Mouse (Mus musculus) kidney, adult 2 months (tissue): ENCODE data around the gene Thy1. TPM values are rescaled to one million over a fixed set of nuclear protein-coding genes. Genes with fewer than 3 reads are reported as not detected.
A peak's percentile ranks its signal among the peaks of the same experiment; 100 is the strongest.

ENCODE experiments used
- DNase-seq: peaks from one replicate; pipeline ENCODE4 v3.0.0; 2021
- H3K27ac ChIP-seq: fragments of 200-500 bp; 2 replicates; pipeline ENCODE4 v1.5.1; 2012; ENCODE audit warnings: low read depth, low read length, control low read depth, inconsistent platforms; ENCODE audit not compliant: insufficient read depth
- H3K27me3 ChIP-seq: fragments of 200-500 bp; replicated peaks from 2 replicates; pipeline ENCODE4 v1.6.1; 2012; ENCODE audit warnings: mild to moderate bottlenecking, moderate library complexity, low read length, inconsistent platforms; ENCODE audit not compliant: control insufficient read depth, insufficient read depth
- H3K36me3 ChIP-seq: fragments of 200-500 bp; 2 replicates; pipeline ENCODE4 v1.6.1; 2012; ENCODE audit warnings: mild to moderate bottlenecking, moderate library complexity, low read length, inconsistent platforms; ENCODE audit not compliant: control insufficient read depth, insufficient read depth
- H3K4me1 ChIP-seq: fragments of 200-500 bp; 2 replicates; pipeline ENCODE4 v1.6.1; 2011; ENCODE audit warnings: low read length; ENCODE audit not compliant: control insufficient read depth, insufficient read depth
- H3K4me3 ChIP-seq: fragments of 200-500 bp; 2 replicates; pipeline ENCODE4 v1.5.1; 2011; ENCODE audit warnings: mild to moderate bottlenecking, low read depth, low read length, control low read depth; ENCODE audit not compliant: insufficient read depth
- CTCF ChIP-seq: fragments of 200-500 bp; conservative IDR thresholded peaks from 2 replicates; pipeline ENCODE4 v1.5.1; 2011; ENCODE audit warnings: low read depth, mild to moderate bottlenecking, control low read depth, low read length, moderate library complexity, mixed read lengths; ENCODE audit not compliant: insufficient read depth, insufficient read length
- POLR2A ChIP-seq: fragments of 200-500 bp; IDR thresholded peaks from one replicate; pipeline ENCODE4 v1.6.1; 2011; ENCODE audit warnings: low read depth, low read length, control low read depth
- WGBS: fragments of 180-500 bp; shearing (Covaris S2); methylation state at CpG from one replicate; pipeline ENCODE4 v1.1.7; 2018; 5-methylcytosine and 5-hydroxymethylcytosine counted together
- polyA plus RNA-seq: library from polyadenylated mRNA; depleted of rRNA; stranded (reverse); fragments of >200 nt; gene quantifications from 2 replicates; pipeline ENCODE4 v1.2.3, GENCODE M21; 2012

Thy1 gene
- polyA plus RNA-seq, 1 experiment = 20.6 TPM

GRCm38 (mm10) chr9:44074395-44075275 is 31.5 kb downstream of the Thy1 start:
- H3K36me3 ChIP-seq = no peaks in the 10 kb centered on the region
- WGBS = 66% methylated on average over 9 of the region's 9 CpGs
- peak; percentile 65 for DNase-seq
- H3K4me1 ChIP-seq = peaks cover 33% of the 10 kb centered on the region
- no peak overlapping the region for H3K27ac ChIP-seq
- TF ChIP-seq CTCF (peak; percentile 53), POLR2A (no peak)
- no peaks in the 10 kb centered on the region for H3K27me3 ChIP-seq
- H3K4me3 ChIP-seq = no peak overlapping the region

GRCm38 (mm10) chr9:44075276-44075995 is 32.3 kb downstream of the Thy1 start:
- Histone ChIP-seq H3K4me1 (peaks cover 40% of the 10 kb centered on the region), H3K36me3 (no peaks in the 10 kb centered on the region), H3K27me3 (no peaks in the 10 kb centered on the region), H3K27ac (peak overlapping the region; percentile 60), H3K4me3 (peak overlapping the region; percentile 30; the same call in 1 of the 2 replicates)
- DNase-seq = peak; percentile 56
- 50% methylated on average over 24 of the region's 24 CpGs for whole genome bisulfite sequencing
- no peak for TF ChIP-seq CTCF
- no peak for TF ChIP-seq POLR2A

GRCm38 (mm10) chr9:44075996-44076763 is 33.0 kb downstream of the Thy1 start:
- H3K27me3 ChIP-seq = no peaks in the 10 kb centered on the region
- peak overlapping the region; percentile 30 for H3K4me3 ChIP-seq
- peak overlapping the region; percentile 60 for H3K27ac ChIP-seq
- peaks cover 47% of the 10 kb centered on the region for H3K4me1 ChIP-seq
- H3K36me3 ChIP-seq = no peaks in the 10 kb centered on the region
- peak; percentile 66 for DNase-seq
- no peak for TF ChIP-seq CTCF
- TF ChIP-seq POLR2A = no peak
- 46% methylated on average over 16 of the region's 16 CpGs for WGBS

- peaks cover 48% of the 10 kb centered on the region for H3K4me1 ChIP-seq
- no peak overlapping the region; the same call in none of the 2 replicates for H3K27ac ChIP-seq
- WGBS = 6% methylated on average over 5 of the region's 5 CpGs
Measured at GRCm38 (mm10) chr9:44076764-44077120, 33.6 kb downstream of the Thy1 start.

GRCm38 (mm10) chr9:44077266-44077910 is 34.2 kb downstream of the Thy1 start:
- TF ChIP-seq POLR2A (no peak), CTCF (no peak)
- no peak for DNase-seq
- Histone ChIP-seq H3K27me3 (no peaks in the 10 kb centered on the region), H3K36me3 (no peaks in the 10 kb centered on the region), H3K4me1 (peaks cover 48% of the 10 kb centered on the region), H3K4me3 (no peak overlapping the region), H3K27ac (peak overlapping the region; percentile 96)
- 82% methylated on average over 11 of the region's 11 CpGs for WGBS

More at GRCm38 (mm10) chr9:44076764-44077120, 33.6 kb downstream of the Thy1 start:
- H3K36me3 ChIP-seq = no peaks in the 10 kb centered on the region
- no peaks in the 10 kb centered on the region for H3K27me3 ChIP-seq
- TF ChIP-seq POLR2A (no peak), CTCF (peak; percentile 75)
- peak; percentile 93 for DNase-seq
- no peak overlapping the region for H3K4me3 ChIP-seq

- TF ChIP-seq POLR2A (no peak), CTCF (no peak; the same call in 1 of the 2 replicates)
- Histone ChIP-seq H3K36me3 (no peaks in the 10 kb centered on the region), H3K4me1 (peaks cover 52% of the 10 kb centered on the region), H3K27me3 (no peaks in the 10 kb centered on the region), H3K27ac (peak overlapping the region; percentile 96), H3K4me3 (no peak overlapping the region)
- peak; percentile 77 for DNase-seq
- 35% methylated on average over 10 of the region's 10 CpGs for WGBS
Measured at GRCm38 (mm10) chr9:44078136-44078797, 35.1 kb downstream of the Thy1 start.
